Mouse (Mus musculus): ENCODE data around the gene Pfas. TPM values are rescaled to one million over a fixed set of nuclear protein-coding genes. Genes with fewer than 3 reads are reported as not detected.
"Not testable (repeated sequence)": the region's sequence is repeated elsewhere in the genome, so short reads cannot be mapped to it uniquely, and the experiment has no call there.

Gene Pfas
- total RNA-seq, 2 experiments from 2014 or later = 14.3 to 14.5 TPM

GRCm38 (mm10) chr11:69012071-69012601 is 3.9 kb upstream of the Pfas start:
- peak; percentile 89 for DNase-seq

- not testable (repeated sequence) for DNase-seq
Measured at GRCm38 (mm10) chr11:69011445-69011844, 3.2 kb upstream of the Pfas start.

- no peak for DNase-seq
Measured at GRCm38 (mm10) chr11:69010400-69011323, 2.4 kb upstream of the Pfas start.

- no peak for DNase-seq
Measured at GRCm38 (mm10) chr11:69009508-69009907, 1.2 kb upstream of the Pfas start.

- not testable (repeated sequence) for DNase-seq
Measured at GRCm38 (mm10) chr11:69006575-69006974, 1.7 kb downstream of the Pfas start.

- no peak for DNase-seq
Measured at GRCm38 (mm10) chr11:69005193-69005592, 3.1 kb downstream of the Pfas start.

- DNase-seq = peak; percentile 51
Measured at GRCm38 (mm10) chr11:69003592-69003991, 4.7 kb downstream of the Pfas start.

- DNase-seq = not testable (repeated sequence)
Measured at GRCm38 (mm10) chr11:69002782-69003181, 5.5 kb downstream of the Pfas start.

GRCm38 (mm10) chr11:68997080-68997479 is 11.2 kb downstream of the Pfas start:
- DNase-seq = no peak

- DNase-seq = peak; percentile 29
Measured at GRCm38 (mm10) chr11:68994377-68994776, 13.9 kb downstream of the Pfas start.

GRCm38 (mm10) chr11:68993122-68993521 is 15.1 kb downstream of the Pfas start:
- DNase-seq = no peak

- no peak for DNase-seq
Measured at GRCm38 (mm10) chr11:68988341-68988740, 19.9 kb downstream of the Pfas start.

- no peak for DNase-seq
Measured at GRCm38 (mm10) chr11:68987365-68987882, 20.8 kb downstream of the Pfas start.

GRCm38 (mm10) chr11:68982639-68983369 is 25.5 kb downstream of the Pfas start:
- peak; percentile 86 for DNase-seq

- no peak for DNase-seq
Measured at GRCm38 (mm10) chr11:68980919-68981318, 27.3 kb downstream of the Pfas start.

GRCm38 (mm10) chr11:68979320-68979733 is 28.9 kb downstream of the Pfas start:
- DNase-seq = no peak

GRCm38 (mm10) chr11:68975601-68976000 is 32.7 kb downstream of the Pfas start:
- no peak for DNase-seq

- no peak for DNase-seq
Measured at GRCm38 (mm10) chr11:68975085-68975484, 33.2 kb downstream of the Pfas start, which contains the start of gene Rangrf. Gene Rangrf (minus strand): TSS chr11:68975185.

GRCm38 (mm10) chr11:68974059-68974450 is 34.2 kb downstream of the Pfas start:
- no peak for DNase-seq

- DNase-seq = peak; percentile 89
Measured at GRCm38 (mm10) chr11:68973250-68974058, 34.8 kb downstream of the Pfas start.

- DNase-seq = peak; percentile 35
Measured at GRCm38 (mm10) chr11:68970232-68970631, 38.0 kb downstream of the Pfas start.

GRCm38 (mm10) chr11:68968752-68969151 is 39.5 kb downstream of the Pfas start:
- DNase-seq = no peak
